Mouse (Mus musculus): Measurements from ENCODE around the gene Alkbh1.

Gene Alkbh1

GRCm38 (mm10) chr12:87416690-87417089 lies 27.1 kb downstream of the Alkbh1 start:
- peak; percentile 48 for DNase-seq

GRCm38 (mm10) chr12:87415358-87415757 lies 28.5 kb downstream of the Alkbh1 start:
- no peak for DNase-seq

- peak; percentile 78 for DNase-seq
Measured at GRCm38 (mm10) chr12:87413179-87413790, 30.5 kb downstream of the Alkbh1 start.

GRCm38 (mm10) chr12:87410999-87411398 lies 32.8 kb downstream of the Alkbh1 start:
- no peak for DNase-seq

GRCm38 (mm10) chr12:87409123-87409522 lies 34.7 kb downstream of the Alkbh1 start:
- DNase-seq, result no peak

- peak; percentile 15 for DNase-seq
Measured at GRCm38 (mm10) chr12:87407869-87408605, 35.8 kb downstream of the Alkbh1 start.

GRCm38 (mm10) chr12:87405721-87406120 lies 38.1 kb downstream of the Alkbh1 start:
- DNase-seq, result no peak

GRCm38 (mm10) chr12:87405165-87405564 lies 38.7 kb downstream of the Alkbh1 start:
- DNase-seq, result no peak

GRCm38 (mm10) chr12:87401883-87402282 lies 41.9 kb downstream of the Alkbh1 start:
- DNase-seq, result no peak

GRCm38 (mm10) chr12:87399119-87399819 lies 44.5 kb downstream of the Alkbh1 start:
- no peak for DNase-seq

GRCm38 (mm10) chr12:87397811-87398417 lies 45.9 kb downstream of the Alkbh1 start:
- DNase-seq, result no peak

GRCm38 (mm10) chr12:87397126-87397525 lies 46.7 kb downstream of the Alkbh1 start:
- DNase-seq, result no peak

- DNase-seq, result no peak
Measured at GRCm38 (mm10) chr12:87394316-87394715, 49.5 kb downstream of the Alkbh1 start.

- no peak for DNase-seq
Measured at GRCm38 (mm10) chr12:87393447-87394145, 50.2 kb downstream of the Alkbh1 start.

- no peak for DNase-seq
Measured at GRCm38 (mm10) chr12:87391355-87391754, 52.5 kb downstream of the Alkbh1 start.

- DNase-seq, result no peak
Measured at GRCm38 (mm10) chr12:87389231-87389630, 54.6 kb downstream of the Alkbh1 start.

GRCm38 (mm10) chr12:87388122-87388774 lies 55.6 kb downstream of the Alkbh1 start, which contains the start of gene Sptlc2:
TSS of gene Sptlc2 (minus strand) at chr12:87388355.
- DNase-seq, result peak; percentile 99

GRCm38 (mm10) chr12:87387171-87388121 lies 56.4 kb downstream of the Alkbh1 start:
- DNase-seq, result peak; percentile 22

- no peak for DNase-seq
Measured at GRCm38 (mm10) chr12:87385051-87385450, 58.8 kb downstream of the Alkbh1 start.

GRCm38 (mm10) chr12:87381380-87381682 lies 62.5 kb downstream of the Alkbh1 start:
- no peak for DNase-seq

Measured in right cerebral cortex, postnatal 14 days (tissue).